Mouse (Mus musculus): ENCODE data around the gene Tnfrsf25. TPM values are rescaled to one million over a fixed set of nuclear protein-coding genes. Genes with fewer than 3 reads are reported as not detected.

Gene Tnfrsf25
- polyA plus RNA-seq, 1 experiment from 2014 or later, result 0.88 TPM

DNA sequence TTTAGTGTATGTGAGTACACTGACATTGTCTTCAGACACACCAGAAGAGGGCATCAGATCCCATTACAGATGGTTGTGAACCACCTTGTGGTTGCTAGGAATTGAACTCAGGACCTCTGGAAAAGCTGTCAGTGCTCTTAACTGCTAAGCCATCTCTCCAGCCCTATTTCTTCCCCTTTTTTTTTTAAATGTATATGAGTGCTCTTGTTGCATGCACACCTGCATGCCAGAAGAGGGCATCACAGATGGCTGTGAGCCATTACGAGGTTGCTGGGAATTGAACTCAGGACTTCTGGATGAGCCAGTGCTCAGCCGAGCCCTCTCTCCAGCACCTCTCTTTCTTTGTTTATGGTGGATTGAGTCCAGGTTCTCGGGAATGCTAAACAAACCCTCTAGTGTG lies 6.2 kb upstream of the Tnfrsf25 start:
- H3K9me3 ChIP-seq (replicated peaks), result no peaks in the 10 kb centered on the region
- H3K27ac ChIP-seq, result no peak overlapping the region
- H3K9ac ChIP-seq, result no peak overlapping the region
- H3K36me3 ChIP-seq (ENCODE audit: poor library complexity, severe bottlenecking), result peaks cover 43% of the 10 kb centered on the region
- no peak for ATAC-seq
- H3K27me3 ChIP-seq, result peaks cover 17% of the 10 kb centered on the region
- WGBS, result 88% methylated on average over 3 of the region's 3 CpGs
- H3K4me3 ChIP-seq, result no peak overlapping the region
- H3K4me2 ChIP-seq, result no peak overlapping the region
- H3K4me1 ChIP-seq, result peaks cover 18% of the 10 kb centered on the region

DNA sequence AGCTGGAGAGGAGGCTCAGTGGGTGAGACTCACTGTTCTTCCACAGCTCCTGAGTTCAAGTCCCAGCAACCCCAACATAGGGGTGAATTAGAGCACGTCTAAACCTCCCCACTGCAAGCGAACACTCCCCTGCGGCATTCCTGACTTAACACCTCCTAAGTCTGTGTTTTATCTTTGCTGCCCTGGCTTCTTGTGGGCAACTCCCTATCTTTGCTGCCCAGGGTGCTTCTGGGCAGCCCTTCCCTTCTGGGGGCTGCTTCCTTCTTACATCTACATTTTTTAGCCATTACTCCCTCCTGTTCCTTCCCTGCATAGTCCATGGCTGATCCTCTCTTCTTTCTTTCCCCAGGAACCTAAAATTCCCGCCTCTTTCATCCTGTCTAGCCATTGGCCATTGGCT lies 5.0 kb upstream of the Tnfrsf25 start:
- Histone ChIP-seq H3K27ac (no peak overlapping the region), H3K4me1 (peaks cover 20% of the 10 kb centered on the region), H3K4me3 (no peak overlapping the region), H3K36me3 (ENCODE audit: poor library complexity, severe bottlenecking) (peaks cover 49% of the 10 kb centered on the region), H3K4me2 (no peak overlapping the region), H3K9ac (no peak overlapping the region), H3K9me3 (replicated peaks) (no peaks in the 10 kb centered on the region), H3K27me3 (peaks cover 29% of the 10 kb centered on the region)
- 85% methylated on average over 4 of the region's 4 CpGs for WGBS
- no peak for ATAC-seq

DNA sequence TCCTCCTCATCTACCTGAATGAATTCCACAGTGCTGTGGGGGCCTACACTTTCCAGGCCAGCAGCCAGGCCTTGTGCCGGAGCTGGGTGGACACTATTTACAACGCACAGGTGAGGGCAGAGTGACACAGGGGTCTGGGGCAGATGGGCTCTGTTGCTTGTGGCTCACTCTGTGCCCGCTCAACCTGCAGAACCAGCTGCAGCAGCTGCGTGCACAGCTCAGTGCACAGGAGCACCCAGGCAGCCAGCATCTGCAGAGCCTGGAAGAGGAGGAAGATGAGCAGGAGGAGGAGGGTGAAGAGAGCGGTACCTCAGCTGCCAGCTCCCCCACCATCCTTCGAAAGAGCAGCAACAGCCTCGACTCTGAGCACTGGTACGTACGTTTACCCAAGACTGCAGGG lies 3.4 kb upstream of the Tnfrsf25 start:
- H3K4me2 ChIP-seq, result no peak overlapping the region
- H3K27me3 ChIP-seq, result peaks cover 42% of the 10 kb centered on the region
- no peaks in the 10 kb centered on the region for H3K9me3 ChIP-seq (replicated peaks)
- peaks cover 42% of the 10 kb centered on the region for H3K36me3 ChIP-seq (ENCODE audit: poor library complexity, severe bottlenecking)
- 80% methylated on average over 9 of the region's 9 CpGs for WGBS
- no peak for ATAC-seq
- H3K4me1 ChIP-seq, result peaks cover 25% of the 10 kb centered on the region
- H3K4me3 ChIP-seq, result no peak overlapping the region
- no peak overlapping the region for H3K27ac ChIP-seq
- no peak overlapping the region for H3K9ac ChIP-seq

DNA sequence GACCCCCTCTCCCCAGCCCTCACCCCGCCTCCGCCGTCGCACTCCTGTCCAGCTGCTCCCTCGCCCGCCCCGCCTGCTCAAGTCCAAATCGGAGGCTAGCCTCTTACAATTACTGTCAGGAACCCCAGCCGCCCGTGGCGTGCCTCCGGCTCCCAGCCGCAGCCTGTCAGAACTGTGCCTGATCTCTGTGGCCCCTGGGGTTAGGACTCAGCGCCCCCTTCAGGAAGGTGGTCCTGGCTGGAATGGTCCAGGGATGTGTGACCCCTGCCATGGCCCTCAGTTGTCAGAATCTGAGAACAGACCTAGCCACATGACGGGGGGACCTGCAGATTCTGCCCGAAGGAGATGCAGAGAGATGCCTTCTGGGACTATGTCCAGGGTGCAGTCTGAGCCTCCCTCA lies 1.7 kb upstream of the Tnfrsf25 start:
- WGBS, result 72% methylated on average over 16 of the region's 16 CpGs
- Histone ChIP-seq H3K4me2 (no peak overlapping the region), H3K9ac (no peak overlapping the region)

DNA sequence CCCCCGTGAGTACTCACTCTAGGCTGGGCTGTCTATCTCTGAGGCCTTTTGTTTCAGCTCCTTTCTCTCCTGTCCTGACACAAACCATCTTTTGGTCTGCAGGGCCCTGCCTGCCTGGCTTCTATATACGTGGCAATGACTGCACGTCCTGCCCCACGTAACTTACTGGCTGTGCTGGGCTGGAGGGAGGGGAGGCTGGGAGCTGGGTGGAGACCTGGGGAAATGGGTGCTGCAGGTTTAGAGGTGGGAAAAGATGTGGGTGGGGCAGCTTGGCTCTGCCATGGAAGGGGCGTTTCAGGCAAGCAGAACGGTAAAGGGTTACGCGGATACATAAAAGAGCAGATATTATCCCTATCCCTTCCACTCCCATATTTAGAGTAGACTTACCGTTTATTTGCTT lies 1.8 kb downstream of the Tnfrsf25 start:
- H3K4me3 ChIP-seq, result no peak overlapping the region
- peaks cover 30% of the 10 kb centered on the region for H3K4me1 ChIP-seq
- H3K36me3 ChIP-seq (ENCODE audit: poor library complexity, severe bottlenecking), result peaks cover 18% of the 10 kb centered on the region
- H3K9me3 ChIP-seq (replicated peaks), result no peaks in the 10 kb centered on the region
- H3K9ac ChIP-seq, result no peak overlapping the region
- no peak overlapping the region for H3K27ac ChIP-seq
- 64% methylated on average over 9 of the region's 9 CpGs for WGBS
- peaks cover 91% of the 10 kb centered on the region for H3K27me3 ChIP-seq
- ATAC-seq, result no peak
- H3K4me2 ChIP-seq, result no peak overlapping the region

More for the DNA sequence above, 1.7 kb upstream of the Tnfrsf25 start:
- Histone ChIP-seq H3K4me3 (no peak overlapping the region), H3K36me3 (ENCODE audit: poor library complexity, severe bottlenecking) (peaks cover 39% of the 10 kb centered on the region), H3K9me3 (replicated peaks) (no peaks in the 10 kb centered on the region), H3K27ac (no peak overlapping the region), H3K4me1 (peaks cover 10% of the 10 kb centered on the region; the same call in 1 of the 2 replicates), H3K27me3 (peaks cover 56% of the 10 kb centered on the region)
- no peak for ATAC-seq

DNA sequence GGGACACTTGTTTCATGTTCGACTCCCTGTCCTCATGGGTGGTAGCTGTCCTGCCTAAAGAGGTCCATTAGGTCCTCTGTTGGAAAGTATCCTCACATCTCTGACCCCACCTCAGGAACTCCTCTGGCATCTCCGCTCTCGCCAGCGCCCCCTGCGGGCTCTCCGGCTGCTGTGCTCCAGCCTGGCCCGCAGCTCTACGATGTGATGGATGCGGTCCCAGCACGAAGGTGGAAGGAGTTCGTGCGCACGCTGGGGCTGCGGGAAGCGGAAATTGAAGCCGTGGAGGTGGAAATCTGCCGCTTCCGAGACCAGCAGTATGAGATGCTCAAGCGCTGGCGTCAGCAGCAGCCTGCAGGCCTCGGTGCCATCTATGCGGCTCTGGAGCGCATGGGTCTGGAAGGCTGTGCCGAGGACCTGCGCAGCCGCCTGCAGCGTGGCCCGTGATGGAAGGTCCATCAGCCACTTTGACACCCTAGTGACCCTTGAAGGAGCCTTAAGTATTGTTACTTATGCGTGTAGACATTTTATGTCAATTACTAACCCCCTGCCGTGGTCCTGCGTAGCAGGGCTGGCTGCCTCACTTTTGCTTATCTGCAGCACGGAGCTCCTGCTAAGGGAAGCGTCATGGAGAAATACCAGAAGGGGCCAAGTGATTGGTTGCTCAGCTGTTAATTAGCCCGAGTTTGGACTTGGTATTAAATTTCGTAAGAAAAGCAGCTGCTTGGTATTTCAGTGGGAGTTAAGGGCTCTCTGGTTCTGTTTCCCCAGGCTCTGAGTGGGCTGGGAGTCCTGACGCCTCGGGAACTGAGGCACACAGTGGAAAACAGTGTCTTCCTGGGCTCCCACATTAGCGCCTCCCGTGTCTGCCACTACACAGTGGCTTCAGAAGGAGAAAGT lies 3.9 kb downstream of the Tnfrsf25 start:
- Histone ChIP-seq H3K27ac (no peak overlapping the region), H3K27me3 (peaks cover 100% of the 10 kb centered on the region), H3K4me2 (peak overlapping the region; percentile 36), H3K4me1 (peaks cover 30% of the 10 kb centered on the region), H3K36me3 (ENCODE audit: poor library complexity, severe bottlenecking) (peaks cover 8% of the 10 kb centered on the region; the same call in 1 of the 2 replicates), H3K9me3 (replicated peaks) (no peaks in the 10 kb centered on the region), H3K4me3 (no peak overlapping the region), H3K9ac (no peak overlapping the region)
- WGBS, result 4% methylated on average over 39 of the region's 39 CpGs
- ATAC-seq, result no peak

DNA sequence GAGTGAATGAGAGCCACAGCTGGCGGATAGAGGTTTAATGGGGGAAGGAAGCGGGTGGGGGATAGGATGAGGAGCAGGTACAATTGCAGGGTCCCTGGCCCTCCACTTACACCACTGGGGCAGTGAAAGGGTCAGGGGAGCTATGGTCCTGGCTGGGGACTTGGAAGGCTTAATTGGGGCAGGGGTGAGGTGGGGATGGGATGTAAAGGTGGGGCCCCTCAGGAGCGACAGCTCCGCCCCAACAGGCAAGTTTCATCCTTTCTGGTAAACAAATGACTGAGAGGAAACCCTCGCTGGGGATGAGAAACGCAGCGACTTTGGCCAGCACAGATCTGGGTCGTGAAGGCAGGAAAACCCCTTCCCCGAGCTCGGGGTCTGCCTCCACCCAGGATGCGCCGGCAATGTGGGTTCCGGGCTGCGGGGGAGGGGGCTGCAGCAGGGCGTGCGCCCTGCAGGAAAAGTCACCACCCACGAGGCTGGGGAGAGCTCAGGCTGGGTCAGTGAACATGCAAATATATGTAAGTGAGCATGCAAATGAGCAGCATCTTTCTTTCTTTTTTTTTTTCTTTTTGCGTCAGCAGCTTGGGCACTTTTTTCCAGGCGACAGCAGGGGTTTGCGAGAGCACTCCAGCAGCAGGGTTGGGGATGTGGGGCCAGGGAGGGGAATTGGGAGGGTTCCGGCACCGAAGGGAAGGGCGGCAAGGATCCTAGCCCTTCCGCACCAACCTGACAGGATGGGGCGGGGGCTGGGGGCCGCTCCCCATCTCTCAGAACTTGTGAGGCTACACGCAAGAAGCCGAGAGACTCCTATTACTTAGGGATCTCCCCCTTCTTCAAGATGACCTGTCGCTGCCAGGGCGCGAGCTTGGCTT lies 4.8 kb downstream of the Tnfrsf25 start:
- Histone ChIP-seq H3K4me1 (peaks cover 35% of the 10 kb centered on the region), H3K36me3 (ENCODE audit: poor library complexity, severe bottlenecking) (no peaks in the 10 kb centered on the region; the same call in 1 of the 2 replicates), H3K9ac (no peak overlapping the region), H3K27ac (no peak overlapping the region), H3K9me3 (replicated peaks) (no peaks in the 10 kb centered on the region), H3K4me3 (0 out of 2 replicates have a peak overlapping the region, but pooled peaks have one; percentile 6), H3K27me3 (peaks cover 100% of the 10 kb centered on the region), H3K4me2 (peak overlapping the region; percentile 24)
- no peak for ATAC-seq
- 1% methylated on average over 31 of the region's 31 CpGs for WGBS

DNA sequence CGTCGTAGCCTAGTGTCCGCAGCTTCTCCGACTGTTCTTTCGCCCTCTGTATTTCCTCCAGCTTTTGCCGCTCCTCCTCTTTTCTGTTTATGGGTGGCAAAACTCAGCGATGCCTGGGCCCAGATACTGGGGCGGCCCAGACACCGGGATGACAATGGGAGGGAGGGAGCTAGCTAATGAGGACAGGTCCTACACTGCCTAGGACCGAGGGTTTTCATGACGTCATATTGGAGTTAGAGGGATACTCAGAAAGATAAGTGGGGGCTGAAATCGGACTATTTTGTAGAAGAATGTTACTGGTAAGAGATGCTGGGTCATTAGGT lies 5.4 kb downstream of the Tnfrsf25 start:
- Histone ChIP-seq H3K4me1 (peaks cover 35% of the 10 kb centered on the region), H3K27me3 (peaks cover 100% of the 10 kb centered on the region), H3K36me3 (ENCODE audit: poor library complexity, severe bottlenecking) (no peaks in the 10 kb centered on the region), H3K4me3 (0 out of 2 replicates have a peak overlapping the region, but pooled peaks have one; percentile 6), H3K4me2 (peak overlapping the region; percentile 24), H3K27ac (no peak overlapping the region), H3K9ac (no peak overlapping the region), H3K9me3 (replicated peaks) (no peaks in the 10 kb centered on the region)
- WGBS, result 1% methylated on average over 12 of the region's 12 CpGs
- no peak for ATAC-seq

DNA sequence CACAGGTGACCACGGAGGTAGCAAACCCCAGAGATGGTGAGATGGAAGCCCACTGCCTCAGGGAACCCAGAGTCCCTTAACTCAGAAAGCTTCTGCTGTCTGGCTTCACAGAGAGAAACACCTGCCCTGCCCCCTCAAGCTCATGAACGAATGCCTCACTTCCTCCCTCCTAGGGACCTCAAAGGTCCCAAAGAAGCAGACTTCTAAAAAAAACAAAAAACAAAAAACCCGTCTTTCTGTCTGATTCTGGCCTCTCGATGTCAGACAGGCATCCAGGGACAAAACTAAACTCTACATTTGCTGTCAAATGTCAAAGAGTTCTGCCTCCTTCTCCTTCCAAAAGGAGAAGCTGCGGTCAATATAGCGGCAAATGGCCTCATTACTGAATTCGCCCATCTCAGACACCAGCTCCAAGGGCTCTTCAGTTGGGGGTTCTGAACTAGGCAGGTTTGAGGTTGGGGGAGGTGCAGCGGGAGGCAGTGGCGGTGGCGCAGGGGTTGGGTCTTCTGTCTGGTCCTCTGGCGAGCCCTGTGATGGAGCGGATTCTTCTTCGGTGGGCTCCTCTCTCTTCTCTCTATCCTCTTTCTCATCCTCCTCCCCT lies 8.7 kb downstream of the Tnfrsf25 start:
- Histone ChIP-seq H3K4me3 (no peak overlapping the region), H3K27ac (no peak overlapping the region), H3K9me3 (replicated peaks) (no peaks in the 10 kb centered on the region), H3K36me3 (ENCODE audit: poor library complexity, severe bottlenecking) (no peaks in the 10 kb centered on the region), H3K9ac (no peak overlapping the region), H3K4me2 (no peak overlapping the region), H3K4me1 (peaks cover 36% of the 10 kb centered on the region), H3K27me3 (peaks cover 100% of the 10 kb centered on the region)
- no peak for ATAC-seq
- 3% methylated on average over 13 of the region's 13 CpGs for WGBS

DNA sequence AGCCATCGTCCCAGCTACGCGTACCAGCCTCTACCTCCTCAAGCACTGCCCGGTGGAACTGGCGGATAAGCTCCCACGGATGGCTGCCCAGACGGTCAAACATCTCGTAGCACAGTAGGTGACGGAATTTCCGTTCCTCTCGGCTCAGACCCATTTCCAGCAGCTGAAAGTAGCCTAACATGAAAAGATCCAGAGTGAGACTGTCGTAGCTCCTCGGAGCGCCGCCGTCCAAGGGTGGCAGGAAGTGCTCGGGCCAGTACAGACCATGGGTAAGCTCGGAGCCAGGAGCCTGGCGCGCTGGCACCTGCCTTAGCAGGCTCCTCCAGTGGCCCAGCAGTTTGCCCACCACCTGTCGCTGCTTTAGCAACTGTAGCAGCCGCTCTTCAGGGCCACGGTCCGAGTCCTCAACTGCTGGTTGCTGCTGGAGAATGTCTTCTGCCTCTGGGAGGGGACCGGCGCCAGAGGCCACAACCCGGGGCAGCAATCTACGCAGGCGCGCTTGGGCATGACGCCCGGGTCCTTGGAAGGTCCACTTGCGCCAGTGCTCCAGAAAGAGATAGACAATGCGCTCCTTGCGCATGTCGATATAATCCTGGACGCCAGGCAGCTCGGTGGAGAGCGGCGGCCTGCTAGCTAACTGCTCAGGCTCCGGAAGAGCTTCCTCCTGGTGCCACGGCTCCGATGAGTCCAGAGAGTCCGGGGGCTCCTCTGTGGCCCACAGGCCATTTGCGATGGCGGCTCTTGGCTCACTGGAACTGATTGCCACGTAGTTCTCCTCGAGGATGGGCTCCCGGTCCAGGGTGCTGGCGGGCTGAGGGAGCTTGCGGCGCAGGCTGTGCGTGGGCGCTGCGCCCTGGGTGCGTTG lies 9.7 kb downstream of the Tnfrsf25 start:
- 2% methylated on average over 56 of the region's 56 CpGs for WGBS
- peak overlapping the region; percentile 46 for H3K4me2 ChIP-seq
- peaks cover 27% of the 10 kb centered on the region for H3K4me1 ChIP-seq
- no peaks in the 10 kb centered on the region for H3K36me3 ChIP-seq (ENCODE audit: poor library complexity, severe bottlenecking)
- H3K27me3 ChIP-seq, result peaks cover 100% of the 10 kb centered on the region
- peak overlapping the region; percentile 22 for H3K4me3 ChIP-seq
- no peaks in the 10 kb centered on the region for H3K9me3 ChIP-seq (replicated peaks)
- ATAC-seq, result 0 out of 2 replicates have a peak, but pooled peaks have one; percentile 27
- no peak overlapping the region for H3K27ac ChIP-seq
- H3K9ac ChIP-seq, result 0 out of 2 replicates have a peak overlapping the region, but pooled peaks have one; percentile 16

Measured in forebrain, embryonic 13.5 days (tissue).